Mouse (Mus musculus): ENCODE measurements around the gene Rapgef3. TPM values are rescaled to one million over a fixed set of nuclear protein-coding genes. Genes with fewer than 3 reads are reported as not detected.

Rapgef3 gene
- total RNA-seq, 2 experiments from 2014 or later, result 33.1 to 35.1 TPM

DNA sequence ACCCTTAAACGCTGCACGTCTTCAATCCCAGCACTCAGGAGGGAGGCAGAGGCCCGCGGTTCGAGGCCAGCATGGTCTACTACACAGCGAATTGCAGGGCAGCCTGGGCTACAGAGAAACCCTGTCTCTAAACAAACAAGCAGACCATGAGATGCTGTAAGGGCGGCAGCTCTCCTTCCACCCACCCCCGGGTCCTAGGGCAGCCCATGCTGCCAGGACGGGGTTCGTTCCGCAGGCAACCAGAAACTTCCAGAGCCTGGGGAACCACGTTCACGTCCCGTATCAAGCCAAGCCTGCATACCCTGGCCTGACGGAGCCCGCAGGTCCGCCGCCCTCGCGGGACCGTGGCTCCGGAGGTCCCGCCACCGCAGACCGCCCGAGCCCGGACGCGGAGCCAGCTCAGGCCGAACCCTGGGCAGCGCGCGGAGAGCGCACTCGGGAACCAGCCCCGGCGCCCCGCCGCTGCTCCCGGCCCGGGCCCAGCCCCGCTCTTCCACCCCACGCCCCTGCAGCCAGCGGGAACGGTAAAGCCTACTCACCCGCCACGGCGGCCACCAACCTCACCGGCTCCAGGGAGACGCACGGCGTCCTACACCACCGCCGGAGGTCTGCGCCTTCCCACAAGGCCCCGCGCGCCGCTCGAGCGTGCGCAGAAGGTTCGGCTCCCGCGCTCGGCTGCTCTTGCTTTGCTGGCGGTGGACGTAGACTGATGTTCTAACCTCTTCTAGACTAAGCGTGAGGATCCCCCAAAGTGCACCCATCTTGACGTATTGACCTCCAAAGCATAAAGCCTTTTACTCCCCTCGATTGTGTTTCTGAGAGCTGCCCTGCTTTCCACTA, 62.3 kb downstream of the Rapgef3 start, which contains the start of gene Rpap3:
Gene Rpap3 (minus strand): TSS at position 615 of the 840 bp plus-strand sequence.
- DNase-seq (ENCODE audit: low spot score in 2 of 2), result peak; percentile 84 to 89
- intact Hi-C loops (cut with DNase I), result loop anchor here (5.0 kb wide), 1 partner anchor 257 kb away; the partner anchor contains the start of gene Tmem106c

- no peak for DNase-seq (ENCODE audit: low spot score in 2 of 2)
- intact Hi-C loops (cut with DNase I), result no loop called here
Observed at GRCm38 (mm10) chr15:97696616-97697015, 71.2 kb downstream of the Rapgef3 start.

Other genes starting within 250 kb of the Rapgef3 start
- 10 to 100 TPM; 26.3 to 28.3 TPM for gene Rpap3, start 62.1 kb downstream of the Rapgef3 start, total RNA-seq (2021)
- 1 to 10 TPM; 2.3 to 2.7 TPM for gene Endou, start 36.6 kb downstream of the Rapgef3 start, total RNA-seq (2021)
- gene Slc48a1, start 10.5 kb upstream of the Rapgef3 start, total RNA-seq (2021), result 100 to 1,000 TPM; 181 to 190 TPM
- gene Hdac7, start 76.5 kb upstream of the Rapgef3 start, total RNA-seq (2021), result 10 to 100 TPM; 27.5 to 29.5 TPM
- under 1 TPM; 0.16 to 0.82 TPM for gene Vdr, start 142.7 kb upstream of the Rapgef3 start, total RNA-seq (2021)
- 10 to 100 TPM; 22.9 to 24.2 TPM for gene Tmem106c, start 196.2 kb upstream of the Rapgef3 start, total RNA-seq (2021)
- gene Col2a1, start 236.7 kb upstream of the Rapgef3 start, total RNA-seq (2021), result under 1 TPM; 0.18 to 0.48 TPM

All from left cerebral cortex, postnatal 25 days (tissue).